Mouse (Mus musculus) granulocyte monocyte progenitor cell, adult 5-6 weeks (primary cell): ENCODE data around the gene Polr3a. TPM values are rescaled to one million over a fixed set of nuclear protein-coding genes. Genes with fewer than 3 reads are reported as not detected.

ENCODE experiments used
- ATAC-seq: replicated peaks from 2 replicates; pipeline ENCODE4 v1.8.0; 2016; ENCODE audit warnings: mild to moderate bottlenecking, moderate TSS enrichment, inconsistent platforms; ENCODE audit not compliant: poor library complexity, severe bottlenecking
- total RNA-seq, 2 experiments: library from RNA; stranded (forward) in 1 of 2; stranded (reverse) in 1 of 2; fragments of 200-712, 200-1000 nt in 1 of 2; fragments of >200 nt in 1 of 2; fragmentation: Nextera tagmentation in 1 of 2; gene quantifications; 2 replicates each; pipeline ENCODE4 v1.2.3; 2014 to 2017

Gene Polr3a
- total RNA-seq (2014; fragmentation: Nextera tagmentation) (18.9 and 35.8 TPM in 2 replicates), total RNA-seq (2017) (14.3 and 16.0 TPM in 2 replicates)

GRCm38 (mm10) chr14:24486773-24487227, at the start of gene Polr3a, which contains the start of gene Rps24:
Polr3a (minus strand) TSS chr14:24487058.
Rps24 (plus strand) TSS chr14:24487125.
- ATAC-seq: peak; percentile 81

- ATAC-seq: no peak
Observed at GRCm38 (mm10) chr14:24534865-24535545, 48.1 kb upstream of the Polr3a start.

DNA sequence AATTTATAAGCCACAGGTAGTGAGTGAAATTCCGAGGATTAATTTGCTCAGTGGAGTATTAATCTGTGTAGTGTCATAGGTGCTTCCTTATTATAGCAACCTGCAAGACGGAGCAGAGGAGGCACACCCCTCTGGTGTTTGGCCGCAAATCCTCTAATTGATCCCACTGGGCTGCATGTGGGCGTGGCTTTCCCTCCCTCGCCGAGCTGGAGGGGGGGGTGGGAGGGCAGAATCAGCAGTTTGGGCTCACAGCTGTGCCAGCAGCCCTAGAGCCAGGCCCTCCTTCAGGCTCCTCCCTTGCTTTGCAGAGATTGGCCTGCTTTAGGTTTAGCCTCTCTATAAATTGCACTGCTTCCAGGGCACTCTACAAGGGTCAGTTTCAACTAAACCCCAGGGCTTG, 43.4 kb upstream of the Polr3a start:
- no peak for ATAC-seq

DNA sequence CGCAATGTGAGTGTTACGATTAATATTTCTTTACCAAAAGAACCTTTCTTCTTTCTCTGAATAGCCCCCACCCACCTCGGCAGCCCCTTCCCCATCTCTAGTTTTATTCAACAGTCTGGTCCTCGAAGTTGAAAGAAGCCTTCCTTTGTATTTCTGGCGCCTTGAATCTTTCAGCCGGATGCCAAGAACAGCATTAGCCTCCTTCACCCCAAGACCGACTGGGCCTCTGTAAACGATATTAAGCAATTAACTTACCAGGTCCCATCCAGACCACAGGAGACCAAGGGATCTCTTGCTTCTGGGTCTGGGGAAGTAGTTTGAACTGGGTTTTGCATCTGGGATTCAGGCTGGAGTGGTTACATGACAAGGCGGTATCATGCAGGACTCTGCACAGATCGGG, 39.6 kb upstream of the Polr3a start:
- no peak for ATAC-seq

DNA sequence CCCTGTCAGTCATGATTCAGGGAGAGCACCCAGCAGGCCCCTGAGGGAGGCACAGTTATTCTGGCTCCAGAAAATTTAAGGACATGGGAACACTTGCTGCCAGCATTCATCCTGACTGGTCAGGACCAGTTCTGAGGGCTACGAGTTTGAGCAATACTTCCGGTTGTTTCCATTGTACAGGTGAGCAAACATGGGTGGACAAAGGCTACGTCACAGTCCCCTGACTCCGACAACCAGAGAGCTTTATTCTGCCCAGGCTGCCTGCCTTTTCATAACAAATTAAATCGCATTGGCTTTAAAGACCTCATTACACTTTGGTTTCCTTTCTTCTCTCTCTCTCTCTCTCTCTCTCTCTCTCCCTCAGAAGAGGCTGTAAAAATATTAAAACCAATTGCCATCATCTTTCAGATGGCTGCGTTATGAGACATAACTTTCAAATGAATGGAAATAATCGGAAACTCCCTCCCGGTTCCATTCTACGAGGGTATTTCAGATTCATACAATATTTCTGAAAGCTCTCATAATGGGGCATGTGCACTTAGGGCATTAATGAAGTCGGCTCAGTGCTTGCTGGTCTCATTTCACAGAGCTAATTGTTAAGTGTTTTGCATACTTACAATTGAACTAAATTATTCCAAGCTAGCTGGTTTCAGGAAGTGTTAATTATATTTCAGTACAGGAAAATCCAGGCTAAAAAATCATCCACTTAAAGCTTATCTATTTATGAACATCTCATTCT, 39.0 kb upstream of the Polr3a start:
- ATAC-seq: no peak

GRCm38 (mm10) chr14:24525137-24525536, 38.3 kb upstream of the Polr3a start:
- no peak for ATAC-seq

- no peak for ATAC-seq
Observed at GRCm38 (mm10) chr14:24521597-24521996, 34.7 kb upstream of the Polr3a start.

DNA sequence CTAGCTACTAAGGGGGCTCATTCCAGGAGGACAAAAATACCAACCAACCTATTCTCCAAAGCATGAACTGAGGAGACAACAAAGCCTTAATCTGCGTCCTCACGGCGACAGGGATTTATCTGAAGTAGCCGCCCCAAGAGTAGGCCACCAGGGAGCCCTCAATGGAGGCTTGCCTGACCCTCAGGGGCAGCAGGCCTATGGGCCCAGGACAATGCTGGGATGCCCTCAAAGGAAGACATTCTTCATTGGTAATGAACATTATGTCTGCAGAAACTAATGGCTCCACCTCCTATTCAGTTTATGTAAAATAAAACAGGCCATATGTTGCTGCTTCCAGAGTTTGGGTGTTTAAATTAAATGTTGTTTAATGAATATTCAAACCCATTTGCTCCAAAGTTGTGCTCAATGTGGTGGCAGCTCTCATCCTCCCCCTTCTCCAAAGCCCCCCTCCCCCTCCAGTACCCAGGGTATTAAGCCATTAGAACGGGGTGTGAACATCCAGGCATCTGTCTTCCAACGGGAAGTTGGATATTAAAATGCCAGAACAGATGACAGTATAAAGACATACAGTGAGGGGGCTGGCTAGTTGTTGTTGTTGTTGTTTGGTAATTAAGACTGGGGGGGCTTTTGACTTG, 25.8 kb upstream of the Polr3a start:
- no peak for ATAC-seq

DNA sequence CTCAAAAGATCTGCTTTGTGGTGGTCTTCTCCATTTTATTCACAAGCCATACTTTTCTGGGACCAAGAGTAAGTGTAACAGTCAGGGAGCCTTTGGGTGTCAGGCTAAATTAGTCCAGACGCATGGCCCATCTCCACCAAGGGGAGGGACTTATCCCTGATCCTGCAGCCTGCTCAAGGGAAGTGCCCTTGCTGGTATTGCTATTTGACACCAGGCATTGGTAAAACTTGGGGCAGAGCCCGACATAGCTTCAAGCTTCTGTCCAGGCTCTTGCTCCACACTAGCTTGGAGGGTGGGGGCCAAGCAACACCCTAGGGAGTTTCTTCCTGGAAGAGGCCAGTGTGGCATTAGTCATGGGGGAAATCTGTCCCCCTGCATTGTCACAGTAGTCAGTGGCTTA, 23.8 kb upstream of the Polr3a start:
- 0 out of 2 replicates have a peak, but pooled peaks have one; percentile 7 for ATAC-seq

DNA sequence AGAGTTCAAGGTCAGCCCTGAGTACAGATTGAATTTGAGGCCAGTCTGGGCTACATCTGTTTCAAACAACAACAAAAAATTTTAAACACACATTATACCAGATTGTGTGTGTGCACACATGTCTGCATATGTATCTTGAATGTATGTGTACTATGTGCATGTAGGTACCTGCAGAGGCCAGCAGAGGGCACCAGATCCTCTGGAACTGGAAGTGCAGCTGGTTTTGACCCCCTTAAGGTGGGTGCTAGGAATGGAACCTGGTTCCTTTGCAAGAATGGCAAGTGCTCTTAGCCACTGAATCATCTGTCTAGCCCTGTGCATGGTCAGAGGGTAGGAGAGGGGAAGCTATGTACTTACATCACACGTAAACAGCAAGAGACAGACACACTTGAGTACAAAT, 23.4 kb upstream of the Polr3a start:
- ATAC-seq: no peak

DNA sequence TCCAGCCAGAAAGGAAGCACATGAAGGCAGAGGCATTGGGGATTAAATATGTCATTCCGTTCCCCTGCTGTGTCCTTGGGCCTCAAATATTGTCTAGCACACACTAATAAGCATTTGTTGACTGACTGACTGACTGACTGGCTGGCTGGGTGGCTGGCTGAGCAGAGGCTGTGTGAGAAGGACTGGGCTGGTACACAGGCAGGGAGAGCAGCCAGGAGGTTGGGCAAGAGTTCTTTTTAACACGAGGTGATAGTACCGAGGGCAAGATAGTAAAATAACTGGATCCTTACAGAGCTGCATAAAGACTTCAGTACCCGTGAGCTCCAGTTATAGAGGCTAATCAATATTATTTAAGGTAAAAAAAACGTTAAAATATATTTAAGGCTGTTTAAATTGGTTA, 22.7 kb upstream of the Polr3a start:
- no peak for ATAC-seq

GRCm38 (mm10) chr14:24508070-24508773, 21.4 kb upstream of the Polr3a start:
- ATAC-seq: no peak

GRCm38 (mm10) chr14:24507452-24508069, 20.7 kb upstream of the Polr3a start:
- no peak; the same call in 1 of the 2 replicates for ATAC-seq

- ATAC-seq: no peak
Observed at GRCm38 (mm10) chr14:24501256-24501655, 14.4 kb upstream of the Polr3a start.

DNA sequence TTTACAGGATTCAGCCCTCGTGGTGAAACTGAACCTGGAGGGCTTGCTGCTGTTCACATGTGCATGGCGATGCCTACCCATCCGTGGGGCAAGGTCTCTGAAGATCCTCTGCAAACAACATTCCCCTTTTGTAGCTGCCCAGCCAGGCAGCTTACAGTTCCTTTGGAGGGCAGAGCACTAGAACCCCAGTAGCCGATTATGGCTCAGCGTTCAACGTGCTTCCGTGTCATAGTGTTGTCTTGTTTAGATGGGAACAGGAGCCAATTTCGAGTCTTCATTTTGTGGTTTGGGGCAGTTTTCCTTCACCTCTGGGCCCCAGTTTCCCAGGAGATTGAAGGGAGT, 14.0 kb upstream of the Polr3a start:
- peak; percentile 3; the same call in 1 of the 2 replicates for ATAC-seq

GRCm38 (mm10) chr14:24500091-24500844, 13.4 kb upstream of the Polr3a start:
- peak; percentile 80 for ATAC-seq

DNA sequence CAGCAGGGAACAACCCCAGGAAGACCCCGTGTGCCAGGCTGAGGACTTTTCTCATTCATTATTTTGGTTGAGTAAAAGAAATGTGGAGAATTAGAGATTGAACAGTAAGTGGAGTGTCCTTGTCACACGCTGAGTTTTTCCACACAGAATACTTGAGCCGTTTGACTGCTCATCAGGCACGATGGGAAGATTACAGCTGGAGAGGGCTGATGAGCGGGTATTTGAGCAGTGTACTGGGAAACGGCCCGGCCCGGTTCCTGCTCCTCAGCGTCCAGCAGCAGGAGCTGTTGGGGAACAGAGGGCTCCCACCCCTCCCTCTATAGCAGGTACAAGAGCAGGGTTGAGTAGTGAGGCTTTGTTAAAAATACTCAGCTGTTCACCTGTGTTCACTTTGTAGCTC, 12.6 kb upstream of the Polr3a start:
- no peak for ATAC-seq

DNA sequence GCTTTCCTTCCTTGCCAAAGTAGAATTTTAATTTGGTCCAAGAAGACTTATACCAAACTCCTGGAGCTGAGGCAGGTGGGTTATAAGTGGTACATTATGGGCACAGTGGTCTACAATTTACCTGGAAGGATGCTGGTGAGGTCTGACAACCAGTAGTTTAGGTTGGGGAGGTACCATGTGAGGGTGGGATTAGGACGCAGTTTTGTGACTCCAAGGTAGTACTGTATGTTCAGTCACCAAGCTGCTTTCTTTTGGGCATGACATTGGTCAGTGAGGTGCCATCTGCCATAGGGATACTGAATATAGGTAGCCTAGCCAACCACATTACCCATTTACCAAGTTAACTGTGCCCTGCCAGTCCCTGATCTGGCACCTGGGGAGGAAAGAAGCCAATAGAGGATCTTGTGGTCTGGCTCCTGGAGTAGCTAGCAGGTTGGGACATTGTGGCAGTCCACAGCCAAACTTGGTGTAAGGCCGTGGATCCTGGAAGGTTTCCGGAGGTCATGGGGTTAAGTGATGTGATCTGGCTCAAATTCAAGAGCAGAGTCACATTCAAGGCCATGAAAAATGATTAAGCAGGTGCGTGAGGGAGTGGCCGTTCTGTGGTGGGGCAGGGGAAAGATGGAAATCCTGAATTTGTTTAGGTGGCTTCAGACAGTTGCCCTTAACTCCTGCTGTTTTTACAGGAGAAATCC, 11.8 kb upstream of the Polr3a start:
- ATAC-seq: no peak

- ATAC-seq: no peak
Observed at GRCm38 (mm10) chr14:24497443-24497842, 10.6 kb upstream of the Polr3a start.
